Mouse (Mus musculus) heart, postnatal 0 days (tissue): ENCODE results near the gene Selenbp1.
"Not testable (repeated sequence)": the region's sequence is repeated elsewhere in the genome, so short reads cannot be mapped to it uniquely, and the experiment has no call there.

Source experiments
- CTCF ChIP-seq: IDR thresholded peaks from 2 replicates; pipeline ENCODE4 v1.5.1; 2016; ENCODE audit warnings: antibody characterized with exemption, control low read depth, low read depth
- EP300 ChIP-seq: IDR thresholded peaks from 2 replicates; pipeline ENCODE4 v1.6.1; 2016; ENCODE audit warnings: antibody characterized with exemption, low read depth

DNA sequence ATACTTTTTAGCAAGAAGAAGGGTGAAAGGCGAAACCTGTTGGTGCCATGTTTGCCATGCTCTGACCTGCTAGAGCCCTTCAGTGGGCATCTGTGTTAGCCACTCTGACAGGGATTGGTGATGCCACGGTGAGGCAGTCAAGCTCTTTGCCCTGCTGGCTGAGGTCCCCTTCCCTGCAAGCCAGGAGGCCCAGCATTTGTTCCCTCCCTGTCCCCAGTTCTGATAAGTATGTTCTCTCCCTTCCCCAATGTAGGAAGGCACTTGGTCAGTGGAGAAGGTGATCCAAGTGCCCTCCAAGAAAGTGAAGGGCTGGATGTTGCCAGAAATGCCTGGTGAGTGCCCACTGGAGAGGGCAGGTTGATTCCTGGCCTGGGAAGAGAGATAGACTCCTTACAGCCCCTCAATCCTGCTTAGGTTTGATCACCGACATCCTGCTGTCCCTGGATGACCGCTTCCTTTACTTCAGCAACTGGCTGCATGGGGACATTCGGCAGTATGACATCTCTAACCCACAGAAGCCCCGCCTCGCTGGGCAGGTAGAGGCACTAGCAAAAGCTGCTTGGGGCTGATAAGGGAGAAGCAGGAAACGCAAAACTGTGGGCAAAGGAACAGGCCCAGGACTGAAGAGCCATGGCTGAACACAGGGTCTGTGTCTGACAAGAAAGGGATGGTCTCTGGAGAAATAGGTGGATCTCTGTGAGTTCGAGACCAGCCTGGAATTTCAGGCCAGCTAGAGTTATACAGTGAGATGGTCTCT, 9.5 kb downstream of the Selenbp1 start:
- TF ChIP-seq CTCF, EP300: not testable (repeated sequence)
